Mouse (Mus musculus) lung, adult 10 weeks (tissue): ENCODE measurements around the gene Serpinb9d. TPM values are rescaled to one million over a fixed set of nuclear protein-coding genes. Genes with fewer than 3 reads are reported as not detected.

ENCODE experiments used
- polyA plus RNA-seq: library from polyadenylated mRNA; stranded (reverse); fragments of 350-450 nt; fragmentation: Illumina TruSeq; extraction: RNeasy Lipid Tissue Mini Kit (QIAGEN cat#74804); gene quantifications from one replicate; pipeline ENCODE4 v1.2.3, GENCODE M21; 2014; ENCODE audit warnings: low read depth, low replicate concordance; ENCODE audit not compliant: insufficient read depth

Gene Serpinb9d
- not detected for polyA plus RNA-seq

DNA sequence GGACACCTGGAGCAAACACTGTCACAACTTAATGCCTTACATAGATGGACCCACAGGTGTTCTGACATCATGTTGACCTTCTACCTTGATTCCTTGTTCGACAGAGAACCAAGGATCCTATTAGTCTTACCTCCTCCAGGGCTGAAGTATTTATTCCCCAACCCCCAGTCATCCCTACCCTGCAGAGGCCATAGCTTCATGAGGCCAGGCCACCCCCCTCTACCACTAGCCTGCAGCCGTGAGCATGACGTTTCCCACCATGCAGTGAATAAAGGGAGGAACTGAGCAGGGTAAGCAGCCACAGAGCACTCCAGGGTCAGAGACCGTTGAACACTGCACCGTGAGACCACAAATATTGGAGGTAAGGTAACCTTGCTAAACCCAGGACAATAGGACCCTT lies at the start of gene Serpinb9d:
Gene Serpinb9d, plus strand, starts transcription at position 301 of the 400 bp plus-strand sequence.

DNA sequence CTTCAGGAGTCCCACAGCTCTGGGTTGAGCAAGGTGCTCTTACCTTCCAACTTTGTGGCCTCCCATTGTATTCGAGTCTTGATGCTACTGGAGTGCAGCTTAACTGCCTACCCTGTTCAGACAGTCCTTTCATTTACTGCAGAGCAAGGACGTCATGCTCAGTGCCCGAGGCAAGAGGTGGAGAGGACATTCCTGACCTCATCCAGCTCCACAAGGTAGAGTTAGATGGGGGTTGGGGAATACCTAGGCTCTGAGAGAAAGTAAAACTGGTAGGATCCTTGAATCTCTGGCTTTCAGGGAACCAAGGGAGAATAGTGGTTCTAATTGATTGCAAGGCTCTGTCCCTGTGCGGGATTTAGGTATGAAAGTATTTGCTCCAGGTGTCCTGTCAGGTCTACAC lies 33.1 kb upstream of the Serpinb9d start, which contains the start of gene Serpinb9c:
Gene Serpinb9c, minus strand, starts transcription at position 101 of the 400 bp plus-strand sequence.

DNA sequence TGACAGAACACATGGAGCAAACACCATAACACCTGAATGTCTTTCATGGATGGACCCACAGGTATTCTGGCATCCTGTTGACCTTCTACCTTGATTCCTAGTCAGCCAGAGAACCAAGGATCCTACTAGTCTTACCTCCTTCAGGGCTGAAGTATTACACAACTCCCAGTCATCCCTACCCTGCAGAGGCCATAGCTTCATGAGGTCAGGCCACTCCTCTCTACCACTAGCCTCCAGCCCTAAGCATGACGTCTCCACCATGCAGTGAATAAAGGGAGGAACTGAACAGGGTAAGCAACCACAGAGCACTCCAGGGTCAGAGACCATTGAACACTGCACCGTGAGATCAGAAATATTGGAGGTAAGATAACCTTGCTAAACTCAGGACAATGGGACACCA lies 56.6 kb downstream of the Serpinb9d start, which contains the start of gene Serpinb9e:
Gene Serpinb9e, plus strand, starts transcription at position 301 of the 400 bp plus-strand sequence.

Other genes starting within 250 kb of the Serpinb9d start
- 97.0 TPM for gene Serpinb6b, start 227.8 kb upstream of the Serpinb9d start, polyA plus RNA-seq
- gene Serpinb9, start 189.7 kb upstream of the Serpinb9d start, polyA plus RNA-seq, result 50.6 TPM
- gene Serpinb9b, start 165.5 kb upstream of the Serpinb9d start, polyA plus RNA-seq, result 0.71 TPM
- 1.2 TPM for gene Serpinb1b, start 114.4 kb upstream of the Serpinb9d start, polyA plus RNA-seq
- gene Serpinb9c, start 33.2 kb upstream of the Serpinb9d start, polyA plus RNA-seq, result not detected
- gene Serpinb9e, start 56.7 kb downstream of the Serpinb9d start, polyA plus RNA-seq, result not detected
- gene Serpinb9f, start 131.1 kb downstream of the Serpinb9d start, polyA plus RNA-seq, result not detected
- gene Gm11397, start 202.8 kb downstream of the Serpinb9d start, polyA plus RNA-seq, result not detected